Mouse (Mus musculus): Measurements from ENCODE around the gene Wwp2. TPM values are rescaled to one million over a fixed set of nuclear protein-coding genes. Genes with fewer than 3 reads are reported as not detected.
"Not testable (repeated sequence)": the region's sequence is repeated elsewhere in the genome, so short reads cannot be mapped to it uniquely, and the experiment has no call there.

Gene Wwp2
- polyA plus RNA-seq, 1 experiment from 2014 or later, result 41.2 TPM

DNA sequence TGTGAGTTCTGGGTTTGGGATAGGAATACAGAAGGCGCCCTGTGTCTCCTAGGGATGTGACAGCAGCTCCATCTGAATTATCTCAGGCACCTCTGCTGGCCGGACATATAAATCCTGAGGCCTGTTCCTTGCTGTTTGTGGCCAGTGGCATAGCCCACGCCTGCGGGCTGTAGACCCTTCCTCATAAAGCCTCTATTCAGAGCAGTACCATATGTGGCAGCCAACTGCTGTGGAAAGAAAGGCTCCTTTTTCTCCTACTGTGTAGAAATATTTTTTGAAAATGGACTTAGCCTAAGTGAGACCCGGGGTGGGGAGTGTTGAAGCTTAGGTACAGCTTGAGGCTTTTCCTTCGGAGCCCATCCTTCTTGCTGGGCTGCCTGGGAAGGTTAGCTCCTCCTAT, 22.1 kb downstream of the Wwp2 start:
- H3K4me1 ChIP-seq (replicated peaks), result no peaks in the 10 kb centered on the region; the same call in 1 of the 2 replicates
- H3K9me3 ChIP-seq, result no peaks in the 10 kb centered on the region
- H3K27me3 ChIP-seq, result no peaks in the 10 kb centered on the region
- WGBS, result 75% methylated on average over 6 of the region's 6 CpGs
- H3K9ac ChIP-seq, result no peak overlapping the region
- peak overlapping the region; percentile 28; the same call in 1 of the 2 replicates for H3K27ac ChIP-seq (replicated peaks)
- peaks cover 70% of the 10 kb centered on the region for H3K36me3 ChIP-seq
- ATAC-seq (ENCODE audit: low read depth), result no peak
- H3K4me3 ChIP-seq, result no peak overlapping the region
- no peak overlapping the region for H3K4me2 ChIP-seq

DNA sequence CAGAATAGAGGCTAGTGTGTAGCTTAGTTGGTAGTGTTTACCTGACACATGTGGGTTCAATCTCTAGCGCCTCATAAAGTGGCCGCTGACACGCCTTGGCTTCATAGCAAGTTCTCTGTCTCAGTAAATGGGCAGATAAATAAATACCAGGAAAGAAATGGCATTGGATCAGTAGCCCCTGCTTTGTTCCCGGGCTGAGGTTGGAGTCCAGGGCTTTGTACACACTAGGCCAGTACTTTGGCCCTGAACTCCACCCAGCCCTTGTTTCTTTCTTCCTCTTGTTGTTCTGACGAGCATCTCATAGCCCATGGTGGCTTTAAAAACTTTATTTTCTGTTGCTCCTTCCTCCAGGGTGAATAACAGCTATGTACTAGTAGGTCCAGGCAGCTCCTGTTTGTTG, 26.3 kb downstream of the Wwp2 start:
- H3K27ac ChIP-seq (replicated peaks), result no peak overlapping the region
- H3K9me3 ChIP-seq, result no peaks in the 10 kb centered on the region
- H3K9ac ChIP-seq, result no peak overlapping the region
- no peaks in the 10 kb centered on the region; the same call in 1 of the 2 replicates for H3K4me1 ChIP-seq (replicated peaks)
- WGBS, result 90% methylated on average over 5 of the region's 5 CpGs
- H3K4me2 ChIP-seq, result no peak overlapping the region
- ATAC-seq (ENCODE audit: low read depth), result no peak
- H3K4me3 ChIP-seq, result no peak overlapping the region
- peaks cover 75% of the 10 kb centered on the region for H3K36me3 ChIP-seq
- H3K27me3 ChIP-seq, result no peaks in the 10 kb centered on the region

- Histone ChIP-seq H3K4me2 (no peak overlapping the region), H3K27me3 (no peaks in the 10 kb centered on the region), H3K27ac (replicated peaks) (no peak overlapping the region), H3K4me3 (no peak overlapping the region), H3K9ac (no peak overlapping the region), H3K36me3 (peaks cover 65% of the 10 kb centered on the region), H3K9me3 (no peaks in the 10 kb centered on the region), H3K4me1 (replicated peaks) (peaks cover 12% of the 10 kb centered on the region)
- no peak for ATAC-seq (ENCODE audit: low read depth)
- 38% methylated on average over 3 of the region's 3 CpGs for WGBS
Observed at GRCm38 (mm10) chr8:107465332-107465990, 29.3 kb downstream of the Wwp2 start.

DNA sequence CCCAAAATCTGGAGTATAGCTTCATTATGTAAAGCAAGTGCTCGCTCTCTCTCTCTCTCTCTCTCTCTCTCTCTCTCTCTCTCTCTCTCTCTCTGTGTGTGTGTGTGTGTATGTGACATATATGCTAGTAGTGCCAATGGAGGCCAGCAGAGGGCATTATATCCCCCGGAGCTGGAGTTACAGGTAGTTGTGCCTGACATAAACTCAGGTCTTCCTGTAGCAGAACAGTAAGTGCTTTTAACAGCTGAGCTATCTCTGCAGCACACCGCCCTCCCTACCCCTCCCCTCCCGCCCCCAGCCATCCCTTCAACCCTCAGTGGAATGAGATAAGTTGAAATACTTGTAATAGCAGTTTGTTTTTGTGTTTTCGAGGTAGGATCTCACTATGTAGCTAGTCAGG, 30.5 kb downstream of the Wwp2 start:
- no peak overlapping the region for H3K4me2 ChIP-seq
- no peak overlapping the region for H3K9ac ChIP-seq
- peaks cover 14% of the 10 kb centered on the region for H3K4me1 ChIP-seq (replicated peaks)
- H3K36me3 ChIP-seq, result peaks cover 57% of the 10 kb centered on the region
- H3K27ac ChIP-seq (replicated peaks), result no peak overlapping the region
- 93% methylated on average over 5 of the region's 5 CpGs for WGBS
- no peaks in the 10 kb centered on the region for H3K27me3 ChIP-seq
- no peak for ATAC-seq (ENCODE audit: low read depth)
- no peak overlapping the region for H3K4me3 ChIP-seq
- no peaks in the 10 kb centered on the region for H3K9me3 ChIP-seq

- H3K4me3 ChIP-seq, result no peak overlapping the region
- peaks cover 37% of the 10 kb centered on the region for H3K36me3 ChIP-seq
- H3K9ac ChIP-seq, result no peak overlapping the region
- ATAC-seq (ENCODE audit: low read depth), result no peak
- no peaks in the 10 kb centered on the region for H3K9me3 ChIP-seq
- H3K27me3 ChIP-seq, result no peaks in the 10 kb centered on the region
- H3K4me1 ChIP-seq (replicated peaks), result peaks cover 23% of the 10 kb centered on the region
- peak overlapping the region; percentile 35; the same call in 1 of the 2 replicates for H3K27ac ChIP-seq (replicated peaks)
- H3K4me2 ChIP-seq, result no peak overlapping the region
- WGBS, result 69% methylated on average over 8 of the region's 8 CpGs
Observed at GRCm38 (mm10) chr8:107468811-107469302, 32.7 kb downstream of the Wwp2 start.

GRCm38 (mm10) chr8:107470302-107470701, 34.1 kb downstream of the Wwp2 start:
- no peak; the same call in 1 of the 2 replicates for ATAC-seq (ENCODE audit: low read depth)
- Histone ChIP-seq H3K9me3 (no peaks in the 10 kb centered on the region), H3K9ac (no peak overlapping the region), H3K27ac (replicated peaks) (no peak overlapping the region), H3K36me3 (peaks cover 34% of the 10 kb centered on the region), H3K4me1 (replicated peaks) (peaks cover 23% of the 10 kb centered on the region), H3K4me2 (no peak overlapping the region), H3K4me3 (no peak overlapping the region), H3K27me3 (no peaks in the 10 kb centered on the region)
- WGBS, result 57% methylated on average over 5 of the region's 5 CpGs

GRCm38 (mm10) chr8:107472403-107473100, 36.4 kb downstream of the Wwp2 start:
- Histone ChIP-seq H3K9me3 (no peaks in the 10 kb centered on the region), H3K27me3 (no peaks in the 10 kb centered on the region), H3K4me1 (replicated peaks) (peaks cover 23% of the 10 kb centered on the region), H3K4me3 (no peak overlapping the region), H3K9ac (no peak overlapping the region), H3K36me3 (peaks cover 32% of the 10 kb centered on the region; the same call in 1 of the 2 replicates), H3K27ac (replicated peaks) (0 out of 2 replicates have a peak overlapping the region, but pooled peaks have one; percentile 9), H3K4me2 (no peak overlapping the region)
- 62% methylated on average over 10 of the region's 10 CpGs for WGBS
- no peak for ATAC-seq (ENCODE audit: low read depth)

- H3K27ac ChIP-seq (replicated peaks), result no peak overlapping the region
- H3K36me3 ChIP-seq, result peaks cover 28% of the 10 kb centered on the region; the same call in 1 of the 2 replicates
- H3K9ac ChIP-seq, result no peak overlapping the region
- no peaks in the 10 kb centered on the region for H3K9me3 ChIP-seq
- H3K4me1 ChIP-seq (replicated peaks), result peaks cover 23% of the 10 kb centered on the region
- no peak for ATAC-seq (ENCODE audit: low read depth)
- H3K4me3 ChIP-seq, result no peak overlapping the region
- no peak overlapping the region for H3K4me2 ChIP-seq
- no peaks in the 10 kb centered on the region for H3K27me3 ChIP-seq
- WGBS, result 91% methylated on average over 4 of the region's 4 CpGs
Observed at GRCm38 (mm10) chr8:107473369-107473768, 37.2 kb downstream of the Wwp2 start.

DNA sequence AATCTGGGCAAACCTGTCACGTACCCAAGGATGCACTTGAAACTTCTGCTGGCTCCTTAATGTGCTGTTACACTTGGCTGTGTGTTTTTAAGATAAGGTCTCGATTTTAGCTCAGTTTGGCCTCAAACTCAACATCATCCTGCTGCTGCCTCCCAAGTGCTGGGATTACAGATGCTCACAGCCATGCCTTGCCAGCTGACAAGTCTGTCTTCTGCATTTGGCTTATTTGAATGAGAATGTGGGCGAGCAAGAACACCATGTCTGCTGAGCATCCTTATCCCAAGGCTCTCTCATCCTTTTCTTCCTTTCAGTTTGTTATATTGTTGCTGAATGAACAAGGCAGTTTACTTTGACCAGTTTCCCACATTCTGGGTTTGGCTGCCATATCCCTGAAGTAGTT, 39.4 kb downstream of the Wwp2 start:
- peaks cover 21% of the 10 kb centered on the region for H3K36me3 ChIP-seq
- no peaks in the 10 kb centered on the region for H3K9me3 ChIP-seq
- no peak for ATAC-seq (ENCODE audit: low read depth)
- H3K27ac ChIP-seq (replicated peaks), result no peak overlapping the region
- peaks cover 9% of the 10 kb centered on the region for H3K4me1 ChIP-seq (replicated peaks)
- WGBS, result 90% methylated on average over 3 of the region's 3 CpGs
- no peak overlapping the region for H3K9ac ChIP-seq
- H3K4me3 ChIP-seq, result no peak overlapping the region
- H3K4me2 ChIP-seq, result no peak overlapping the region
- H3K27me3 ChIP-seq, result no peaks in the 10 kb centered on the region

DNA sequence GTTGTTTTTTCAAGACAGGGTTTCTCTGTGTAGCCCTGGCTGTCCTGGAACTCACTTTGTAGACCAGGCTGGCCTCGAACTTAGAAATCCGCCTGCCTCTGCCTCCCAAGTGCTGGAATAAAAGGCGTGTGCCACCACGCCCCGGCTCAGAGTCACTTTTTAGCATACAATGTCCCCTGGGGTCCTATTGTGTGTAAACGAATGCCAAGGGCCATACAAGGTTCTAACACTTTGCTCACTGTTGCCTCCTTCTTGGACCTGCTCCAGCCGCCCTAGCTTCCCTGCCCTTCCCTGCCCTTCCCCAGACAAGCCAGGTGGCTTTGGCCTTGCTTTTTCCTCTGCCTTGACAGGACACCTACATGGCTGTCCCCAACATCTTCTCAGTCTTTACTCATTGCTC, 40.6 kb downstream of the Wwp2 start:
- H3K4me3 ChIP-seq; H3K4me2 ChIP-seq; H3K4me1 ChIP-seq (replicated peaks); H3K27me3 ChIP-seq; H3K27ac ChIP-seq (replicated peaks); H3K9me3 ChIP-seq; ATAC-seq (ENCODE audit: low read depth); H3K9ac ChIP-seq: not testable (repeated sequence)
- 88% methylated on average over 7 of the region's 7 CpGs for WGBS
- H3K36me3 ChIP-seq, result peaks cover 21% of the 10 kb centered on the region

- 86% methylated on average over 6 of the region's 6 CpGs for WGBS
- no peak overlapping the region for H3K27ac ChIP-seq (replicated peaks)
- no peak overlapping the region for H3K4me2 ChIP-seq
- peaks cover 29% of the 10 kb centered on the region for H3K36me3 ChIP-seq
- no peak for ATAC-seq (ENCODE audit: low read depth)
- H3K9ac ChIP-seq, result no peak overlapping the region
- H3K27me3 ChIP-seq, result no peaks in the 10 kb centered on the region
- H3K4me3 ChIP-seq, result no peak overlapping the region
- H3K4me1 ChIP-seq (replicated peaks), result peaks cover 9% of the 10 kb centered on the region
- H3K9me3 ChIP-seq, result no peaks in the 10 kb centered on the region
Observed at GRCm38 (mm10) chr8:107478728-107479127, 42.6 kb downstream of the Wwp2 start.

GRCm38 (mm10) chr8:107480436-107480835, 44.3 kb downstream of the Wwp2 start:
- ATAC-seq (ENCODE audit: low read depth), result no peak
- H3K4me1 ChIP-seq (replicated peaks), result peaks cover 9% of the 10 kb centered on the region
- H3K27ac ChIP-seq (replicated peaks), result no peak overlapping the region
- peaks cover 32% of the 10 kb centered on the region for H3K36me3 ChIP-seq
- no peak overlapping the region for H3K4me2 ChIP-seq
- H3K9me3 ChIP-seq, result no peaks in the 10 kb centered on the region
- H3K27me3 ChIP-seq, result no peaks in the 10 kb centered on the region
- 91% methylated on average over 4 of the region's 4 CpGs for WGBS
- H3K4me3 ChIP-seq, result no peak overlapping the region
- no peak overlapping the region for H3K9ac ChIP-seq

Data from neural tube, embryonic 13.5 days (tissue).